Mouse (Mus musculus) adrenal gland, adult (tissue): Measurements from ENCODE around the gene Tmem163.

Source experiments
- DNase-seq, 2 experiments: peaks; one replicate each; pipeline ENCODE4 v3.0.0; 2022 to 2023; ENCODE audit warnings: low spot score in 1 of 2; ENCODE audit not compliant: inconsistent age in 2 of 2

The Tmem163 gene

GRCm38 (mm10) chr1:127661118-127662012 lies 18.0 kb downstream of the Tmem163 start:
- no peak for DNase-seq

- no peak for DNase-seq
These were observed 27.8 kb downstream of the Tmem163 start for GRCm38 (mm10) chr1:127651564-127651963.

GRCm38 (mm10) chr1:127642976-127643769 lies 36.2 kb downstream of the Tmem163 start:
- no peak for DNase-seq

- no peak for DNase-seq
These were observed 41.4 kb downstream of the Tmem163 start for GRCm38 (mm10) chr1:127637917-127638316.

- DNase-seq, result peak; percentile 27 to 31
These were observed 52.2 kb downstream of the Tmem163 start for GRCm38 (mm10) chr1:127627151-127627550.

- peak in 1 of 2 experiments; percentile 29 for DNase-seq
These were observed 53.6 kb downstream of the Tmem163 start for GRCm38 (mm10) chr1:127625577-127626362.

GRCm38 (mm10) chr1:127622349-127622748 lies 57.0 kb downstream of the Tmem163 start:
- peak; percentile 42 to 54 for DNase-seq

- no peak for DNase-seq
These were observed 60.3 kb downstream of the Tmem163 start for GRCm38 (mm10) chr1:127619036-127619435.

- DNase-seq, result no peak
These were observed 69.0 kb downstream of the Tmem163 start for GRCm38 (mm10) chr1:127610378-127610777.

- no peak for DNase-seq
These were observed 69.5 kb downstream of the Tmem163 start for GRCm38 (mm10) chr1:127609814-127610213.

GRCm38 (mm10) chr1:127608326-127608725 lies 71.0 kb downstream of the Tmem163 start:
- peak in 1 of 2 experiments; percentile 43 for DNase-seq

GRCm38 (mm10) chr1:127603697-127604631 lies 75.4 kb downstream of the Tmem163 start:
- DNase-seq, result no peak

GRCm38 (mm10) chr1:127596143-127596542 lies 83.2 kb downstream of the Tmem163 start:
- no peak for DNase-seq

GRCm38 (mm10) chr1:127595735-127596134 lies 83.6 kb downstream of the Tmem163 start:
- DNase-seq, result no peak

- DNase-seq, result no peak
These were observed 89.8 kb downstream of the Tmem163 start for GRCm38 (mm10) chr1:127589542-127589941.

GRCm38 (mm10) chr1:127587071-127587470 lies 92.3 kb downstream of the Tmem163 start:
- DNase-seq, result no peak

GRCm38 (mm10) chr1:127586156-127586555 lies 93.2 kb downstream of the Tmem163 start:
- no peak for DNase-seq

- DNase-seq, result no peak
These were observed 101.4 kb downstream of the Tmem163 start for GRCm38 (mm10) chr1:127577981-127578380.

GRCm38 (mm10) chr1:127577083-127577482 lies 102.3 kb downstream of the Tmem163 start:
- no peak for DNase-seq

- no peak for DNase-seq
These were observed 102.8 kb downstream of the Tmem163 start for GRCm38 (mm10) chr1:127576563-127576962.
